Mouse (Mus musculus) lung, postnatal 10 days (tissue): ENCODE results near the gene Serpini2.
"Not testable (repeated sequence)": the region's sequence is repeated elsewhere in the genome, so short reads cannot be mapped to it uniquely, and the experiment has no call there.

Experiments used
- DNase-seq: peaks from one replicate; pipeline ENCODE4 v3.0.0; 2021

The Serpini2 gene

DNA sequence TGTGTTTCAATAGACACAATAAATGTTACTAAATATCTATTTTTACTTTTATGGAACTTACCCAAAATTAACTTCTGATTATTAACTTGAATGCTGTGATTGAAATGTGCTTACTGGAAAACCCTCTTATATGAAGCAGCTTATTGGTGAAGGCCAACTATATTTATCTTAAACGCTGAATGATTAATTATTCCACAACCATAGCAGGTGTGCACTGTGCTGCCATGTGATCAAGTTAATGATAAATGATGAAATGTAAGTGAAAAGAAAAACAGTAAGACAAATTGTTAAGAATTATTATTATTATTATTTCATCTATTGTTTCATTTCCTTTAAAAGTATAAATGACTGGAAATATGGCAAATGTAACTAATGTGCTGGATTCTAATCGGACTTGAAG lies at the start of gene Serpini2:
TSS of gene Serpini2 (minus strand) at position 101 of the 400 bp plus-strand sequence.
- no peak for DNase-seq

DNA sequence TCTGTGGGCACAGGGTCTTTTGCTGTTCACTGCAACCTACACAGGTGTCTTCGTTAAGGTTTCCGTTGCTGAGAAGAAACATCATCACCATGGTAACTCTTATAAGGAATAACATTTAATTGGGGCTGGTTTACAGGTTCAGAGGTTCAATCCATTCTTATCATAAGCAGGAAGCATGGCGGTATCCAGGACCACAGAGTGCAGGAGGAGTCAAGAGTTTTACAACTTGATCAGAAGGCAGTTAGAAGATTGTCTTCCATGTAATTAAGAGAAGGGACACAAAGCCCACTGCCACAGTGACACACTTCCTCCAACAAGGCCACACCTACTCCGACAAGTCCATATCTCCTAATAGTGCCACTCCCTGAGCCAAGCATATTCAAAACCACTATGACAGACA lies 39.0 kb upstream of the Serpini2 start:
- DNase-seq: no peak

DNA sequence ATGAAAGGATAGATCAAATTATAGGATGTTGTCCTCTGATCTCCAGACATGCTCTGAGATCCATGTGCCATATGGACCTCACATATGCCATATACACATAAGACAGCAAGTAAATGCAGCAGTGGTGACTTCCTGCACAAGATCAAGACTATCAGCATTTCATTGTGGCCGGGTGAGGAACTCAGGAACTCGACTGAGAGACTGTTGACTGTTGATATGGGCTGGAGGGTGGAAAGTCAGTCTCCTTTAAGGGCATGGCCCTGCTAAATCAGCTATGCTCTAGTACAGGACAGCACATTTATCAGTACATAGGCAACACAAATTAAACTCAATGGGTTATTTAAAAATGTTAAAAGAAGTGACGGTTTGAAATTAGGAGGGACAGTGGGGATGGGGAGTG lies 38.4 kb upstream of the Serpini2 start:
- no peak for DNase-seq

DNA sequence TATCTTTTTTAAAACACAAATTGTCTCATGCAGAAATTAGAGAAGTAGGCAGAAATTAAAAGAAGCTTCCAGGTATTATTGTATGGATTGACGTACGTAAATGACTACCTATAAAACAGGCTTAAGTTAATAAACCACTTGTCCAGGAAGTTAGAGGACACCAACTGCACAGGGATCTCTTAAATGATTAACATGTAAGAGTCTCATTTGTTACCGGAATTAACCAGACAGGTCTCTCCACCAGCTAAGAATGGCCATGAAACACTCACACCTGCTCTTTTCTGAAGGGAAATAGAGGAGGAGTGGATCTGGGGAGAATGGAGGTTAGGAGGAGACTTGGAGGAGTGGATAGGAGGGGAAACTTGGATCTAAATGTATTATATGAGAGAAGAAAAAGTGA lies 35.7 kb upstream of the Serpini2 start:
- no peak for DNase-seq

DNA sequence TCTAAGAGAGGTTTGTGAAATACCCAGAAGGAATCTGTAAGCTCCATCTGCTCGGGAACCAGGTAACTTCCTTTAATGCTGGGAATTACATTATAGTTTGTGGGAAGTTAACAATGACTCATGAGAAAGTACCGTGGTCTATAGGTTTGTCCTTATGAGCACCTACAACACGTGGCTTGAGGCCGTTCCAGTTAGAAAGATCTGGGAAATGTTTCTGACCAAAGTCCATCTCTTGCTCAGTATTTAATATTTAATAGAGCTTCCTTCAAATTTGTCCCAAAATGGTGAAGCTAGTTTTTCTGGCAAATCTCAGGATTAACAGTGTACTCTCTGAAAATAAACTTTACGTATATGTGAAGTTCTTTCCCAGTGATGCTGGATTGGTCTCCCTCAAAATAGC lies 34.7 kb upstream of the Serpini2 start:
- no peak for DNase-seq

DNA sequence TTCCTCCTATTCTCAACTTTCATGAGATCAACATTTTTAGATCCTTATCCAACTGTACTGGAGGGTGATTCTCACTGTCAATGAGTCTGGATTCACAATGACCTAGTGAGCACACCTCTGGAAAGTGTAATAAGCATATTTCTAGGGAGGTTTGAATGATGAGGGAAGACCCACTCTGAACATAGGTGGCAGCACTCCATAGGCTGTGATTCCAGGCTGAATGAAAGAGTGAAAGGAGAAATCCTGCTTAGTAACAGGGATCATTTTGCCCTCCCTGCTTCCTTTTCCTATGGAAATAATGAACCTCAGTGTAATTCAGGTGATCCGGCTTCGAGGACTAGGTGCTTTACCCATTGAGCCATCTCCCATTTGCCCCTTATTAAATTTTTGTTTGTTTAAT lies 31.2 kb upstream of the Serpini2 start:
- DNase-seq: no peak

DNA sequence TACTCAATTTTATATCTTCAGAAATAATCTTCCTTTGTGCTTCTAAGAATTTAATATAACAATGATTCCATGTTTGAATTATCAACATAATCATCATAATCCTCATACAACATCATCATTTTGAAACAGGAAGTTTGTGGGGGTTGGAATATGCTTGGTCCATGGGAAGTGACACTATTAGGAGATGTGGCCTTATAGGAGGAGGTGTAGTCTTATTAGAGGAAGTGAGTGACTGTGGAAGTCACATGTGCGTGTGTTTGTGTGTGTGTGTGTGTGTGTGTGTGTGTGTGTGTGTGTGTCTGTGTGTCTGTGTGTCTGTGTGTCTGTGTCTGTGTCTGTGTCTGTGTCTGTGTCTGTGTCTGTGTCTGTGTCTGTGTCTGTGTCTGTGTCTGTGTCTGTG lies 29.6 kb upstream of the Serpini2 start:
- not testable (repeated sequence) for DNase-seq

DNA sequence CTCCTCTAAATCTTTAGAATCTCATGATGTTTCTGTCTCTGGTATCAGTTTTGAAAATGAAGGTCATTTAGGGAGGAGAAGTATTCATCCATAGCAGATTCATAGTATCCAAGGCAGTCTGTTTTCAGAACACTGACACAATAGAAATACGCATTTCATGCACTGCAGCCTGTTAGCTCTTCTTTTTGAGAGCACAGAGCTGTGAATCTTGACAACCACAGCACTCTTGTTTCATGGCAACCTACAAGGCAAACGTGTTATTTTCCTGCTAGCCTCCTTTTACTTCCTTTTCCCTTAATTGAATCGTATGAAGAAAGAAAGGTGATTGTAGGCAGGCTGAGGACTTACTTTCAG lies 27.9 kb upstream of the Serpini2 start:
- DNase-seq: no peak

DNA sequence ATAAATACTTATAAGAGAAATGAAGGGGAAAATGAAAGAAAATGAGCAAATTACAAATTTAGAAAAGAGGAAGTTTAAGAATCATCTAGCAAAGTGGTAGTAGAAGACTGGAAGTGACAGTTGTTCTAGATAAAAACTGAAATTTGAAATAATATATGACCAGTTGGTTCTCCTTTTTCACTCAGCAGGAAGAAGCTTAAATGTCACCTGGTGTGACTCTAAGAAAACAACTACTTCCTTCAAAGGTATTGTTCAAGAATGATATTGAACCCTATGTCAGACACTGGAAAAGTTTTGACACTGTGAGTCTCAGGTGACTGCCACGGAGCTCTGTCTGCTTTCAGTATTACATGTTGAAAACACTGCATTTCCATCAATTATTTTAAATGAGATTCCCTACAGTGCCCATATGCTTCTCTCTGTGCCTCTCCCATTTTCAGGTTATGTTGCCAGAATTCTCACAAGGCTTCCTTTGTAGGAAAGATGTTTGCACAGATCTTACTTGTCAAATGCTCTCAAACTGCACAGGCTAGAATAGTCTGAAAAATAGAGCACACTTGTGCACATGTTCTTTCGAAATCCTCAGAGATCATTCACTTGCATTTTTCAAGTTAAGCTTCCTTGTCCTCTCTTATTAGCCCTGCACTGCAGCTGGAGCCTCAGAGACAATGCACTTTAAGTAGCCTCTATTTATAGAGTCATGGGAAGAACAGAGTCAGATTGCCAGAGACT lies 27.3 kb upstream of the Serpini2 start:
- no peak for DNase-seq

DNA sequence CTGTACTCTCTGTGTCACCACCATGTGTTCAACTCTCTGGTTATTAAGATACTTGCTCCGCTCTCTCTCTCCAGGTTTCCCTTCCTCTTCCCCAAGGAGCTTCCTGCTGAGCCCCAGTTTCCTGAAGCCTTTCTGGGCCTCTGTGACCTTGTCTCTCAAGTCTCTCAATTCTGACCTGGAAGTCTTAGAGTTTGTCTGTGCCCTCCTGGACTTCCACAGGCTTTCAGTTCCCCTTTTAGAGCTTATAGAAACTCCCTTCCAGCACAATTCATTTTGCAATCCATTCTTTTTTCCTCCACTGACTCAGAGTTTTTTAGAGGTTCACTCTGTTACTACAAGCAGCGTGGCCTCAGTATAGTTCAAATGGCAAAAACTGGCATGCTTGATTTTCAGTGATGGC lies 23.4 kb upstream of the Serpini2 start:
- no peak for DNase-seq

DNA sequence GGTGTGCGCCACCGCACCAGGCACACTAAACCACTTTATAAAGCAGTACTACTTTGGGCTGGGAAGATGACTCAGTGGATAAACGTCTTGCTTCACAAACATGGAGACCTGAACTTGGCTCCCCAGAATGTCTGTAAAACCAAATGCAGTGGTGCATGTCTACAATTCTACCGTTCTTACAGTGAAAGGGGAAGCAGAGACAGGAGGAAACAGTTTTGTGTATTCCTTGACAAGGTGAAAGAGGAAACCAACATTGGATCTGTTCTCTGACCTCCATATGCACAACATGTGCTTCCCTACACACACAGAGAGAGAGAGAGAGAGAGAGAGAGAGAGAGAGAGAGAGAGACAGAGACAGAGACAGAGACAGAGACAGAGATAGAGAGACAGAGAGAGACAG lies 7.6 kb upstream of the Serpini2 start:
- no peak for DNase-seq

DNA sequence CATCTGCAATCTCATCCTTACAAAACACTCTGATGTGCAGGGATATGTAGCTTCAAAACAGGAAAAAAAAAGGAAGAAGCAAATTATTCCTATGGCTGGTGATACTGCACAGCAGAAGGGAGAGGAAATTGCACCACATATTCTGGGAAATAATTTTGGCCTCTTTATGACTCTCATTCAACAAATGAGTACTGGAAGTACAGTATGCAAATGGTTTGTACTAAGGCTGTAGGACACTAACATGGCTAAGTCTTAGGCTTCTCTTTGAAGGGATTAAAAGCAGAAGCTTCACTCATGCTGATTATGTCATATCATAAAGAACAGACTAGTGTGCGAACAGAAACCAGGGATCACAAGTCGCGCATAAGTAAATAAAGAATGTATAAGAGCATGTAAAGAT lies 6.6 kb upstream of the Serpini2 start:
- no peak for DNase-seq

DNA sequence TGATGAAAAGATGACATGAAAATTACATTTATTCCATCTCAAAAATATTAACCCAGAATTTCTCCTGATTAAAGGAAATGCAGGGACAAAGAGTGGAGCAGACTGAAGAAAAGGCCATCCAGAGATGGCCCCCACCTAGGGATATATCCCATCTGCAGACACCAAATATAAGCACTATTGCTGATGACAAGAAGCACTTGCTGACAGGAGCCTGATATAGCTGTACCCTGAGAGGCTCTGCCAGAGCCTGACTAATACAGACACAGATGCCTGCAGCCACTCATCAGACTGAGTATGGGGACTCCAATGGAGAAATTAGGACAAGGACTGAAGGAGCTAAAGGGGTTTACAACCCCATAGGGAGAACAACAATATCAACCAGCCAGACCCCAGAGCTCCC lies 5.2 kb upstream of the Serpini2 start:
- DNase-seq: no peak

DNA sequence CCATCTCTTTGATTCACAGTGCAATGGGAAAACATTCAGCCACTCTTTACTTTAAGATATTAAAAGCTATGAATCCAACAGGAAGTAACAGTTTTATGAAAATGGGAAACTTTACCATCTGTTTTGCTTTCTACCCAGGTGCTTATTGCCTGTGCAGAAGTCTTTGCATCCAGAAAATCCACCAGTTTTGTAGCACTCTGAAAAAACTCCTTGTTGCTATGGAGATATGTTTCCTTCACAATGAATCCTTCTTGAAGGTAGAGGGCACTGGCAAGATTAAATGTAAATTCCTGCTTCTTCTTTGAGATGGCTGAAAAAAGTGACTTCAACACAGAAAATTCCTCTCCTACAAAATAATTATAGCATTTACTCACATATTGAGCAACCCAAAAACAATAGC lies 10.5 kb downstream of the Serpini2 start:
- DNase-seq: no peak

DNA sequence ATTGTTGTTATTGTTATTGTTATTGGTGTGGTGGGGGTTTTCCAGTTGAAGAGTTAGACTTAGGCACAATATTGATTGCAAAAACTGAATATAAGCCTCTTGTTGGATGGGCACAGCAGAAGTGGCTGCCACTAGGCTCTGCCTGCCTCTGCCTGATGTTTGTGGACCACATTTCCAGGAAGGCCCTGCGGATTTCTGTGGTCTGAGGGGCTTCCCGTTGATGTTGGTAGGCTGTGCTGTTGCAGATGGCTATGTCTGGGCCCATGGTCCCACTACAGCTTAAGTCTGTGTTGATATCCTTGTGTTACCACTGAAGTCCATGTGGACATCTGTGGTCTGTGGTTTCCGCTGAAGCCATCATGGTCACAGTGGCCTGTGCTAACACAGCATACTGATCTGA lies 50.2 kb downstream of the Serpini2 start:
- no peak for DNase-seq

DNA sequence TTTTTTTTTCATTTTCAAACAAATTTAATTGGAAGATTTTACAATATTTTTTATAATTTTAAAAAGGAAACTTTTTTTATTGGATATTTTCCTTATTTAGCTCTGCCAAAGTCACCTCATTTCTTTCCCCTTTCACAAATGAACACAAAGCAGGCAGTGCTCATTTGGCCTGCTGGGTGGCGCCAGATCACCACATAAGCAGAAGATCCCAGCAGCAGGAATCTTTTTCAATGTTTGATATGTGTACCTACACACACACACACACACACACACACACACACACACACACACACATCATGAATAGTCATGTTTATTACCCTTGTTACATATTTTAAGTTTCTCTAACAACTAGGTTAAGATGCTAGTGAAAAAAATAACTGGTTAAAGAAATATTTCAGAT lies 50.7 kb downstream of the Serpini2 start:
- DNase-seq: peak; percentile 29

DNA sequence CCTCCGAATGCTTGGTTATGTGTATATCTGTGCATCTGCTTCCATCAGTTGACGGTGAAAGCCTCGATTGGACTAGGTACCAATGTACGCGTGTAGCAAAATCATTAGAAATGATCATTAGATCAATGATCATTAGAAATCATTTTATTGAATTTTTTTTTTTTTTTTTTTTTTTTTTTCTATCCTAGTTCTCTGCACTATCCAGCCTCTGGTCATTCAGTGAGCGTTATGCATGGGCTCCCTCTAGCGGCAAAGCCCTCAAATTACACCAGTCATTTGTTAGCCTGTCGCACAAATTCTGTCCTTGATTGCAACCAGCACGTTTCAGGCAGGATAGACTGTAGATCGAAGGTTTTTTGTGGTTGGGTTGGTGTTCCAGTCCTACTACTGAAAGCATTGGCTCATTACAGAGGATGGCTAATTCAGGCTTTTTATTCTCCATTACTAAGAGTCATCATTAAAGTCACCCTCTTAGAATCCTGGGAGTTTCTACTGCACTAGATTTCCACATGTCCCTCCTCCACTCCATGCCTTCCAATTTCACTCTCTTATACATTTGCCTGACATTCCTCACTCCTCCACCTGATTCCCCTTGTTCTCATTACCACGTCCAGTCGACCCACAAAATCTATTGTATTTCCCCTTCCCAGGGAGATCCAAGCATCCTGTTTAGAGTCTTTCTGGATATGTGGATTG lies 66.9 kb downstream of the Serpini2 start:
- peak; percentile 52 for DNase-seq
